Mouse (Mus musculus) small intestine, adult 2 months (tissue): ENCODE measurements around the gene Fat3.

Experiments used
- CTCF ChIP-seq: fragments of 200-500 bp; IDR thresholded peaks from 2 replicates; pipeline ENCODE4 v1.5.1; 2012; ENCODE audit warnings: low read depth, mild to moderate bottlenecking, control low read depth, inconsistent platforms, low read length, moderate library complexity, mixed read lengths; ENCODE audit not compliant: insufficient replicate concordance, insufficient read length; ENCODE audit errors: extremely low read depth
- POLR2A ChIP-seq: fragments of 200-500 bp; IDR thresholded peaks from 2 replicates; pipeline ENCODE4 v1.6.1; 2012; ENCODE audit warnings: low read depth, mild to moderate bottlenecking, control low read depth, inconsistent platforms, low read length, moderate library complexity

DNA sequence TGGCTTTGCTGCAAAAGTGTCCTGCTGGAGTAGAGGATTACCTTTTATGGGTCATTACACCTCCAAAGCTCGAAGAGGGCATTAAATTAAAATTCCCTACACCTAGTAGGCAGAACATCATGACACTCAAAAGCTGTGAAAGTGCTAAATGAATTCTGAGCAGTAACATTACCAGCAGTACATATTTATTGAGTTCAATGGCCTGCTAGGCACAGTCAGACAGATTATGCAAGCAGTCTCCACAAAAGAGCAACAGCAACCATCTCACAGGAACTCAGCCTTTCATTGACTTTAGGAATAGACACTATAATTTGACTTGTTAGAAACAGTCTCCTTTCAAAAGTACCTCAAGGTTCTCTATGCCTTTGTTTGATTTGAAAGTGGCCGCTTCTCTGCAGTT is 426.4 kb downstream of the Fat3 start:
- TF ChIP-seq POLR2A, result no peak
- no peak for TF ChIP-seq CTCF
